Mouse (Mus musculus) small intestine, adult 2 months (tissue): ENCODE measurements around the gene Mthfd1l.

Experiments used
- CTCF ChIP-seq: fragments of 200-500 bp; IDR thresholded peaks from 2 replicates; pipeline ENCODE4 v1.5.1; 2012; ENCODE audit warnings: low read depth, mild to moderate bottlenecking, control low read depth, inconsistent platforms, low read length, moderate library complexity, mixed read lengths; ENCODE audit not compliant: insufficient replicate concordance, insufficient read length; ENCODE audit errors: extremely low read depth
- POLR2A ChIP-seq: fragments of 200-500 bp; IDR thresholded peaks from 2 replicates; pipeline ENCODE4 v1.6.1; 2012; ENCODE audit warnings: low read depth, mild to moderate bottlenecking, control low read depth, inconsistent platforms, low read length, moderate library complexity

- TF ChIP-seq CTCF = no peak
- no peak for TF ChIP-seq POLR2A
Observed at GRCm38 (mm10) chr10:4162049-4162448, 189.1 kb downstream of the Mthfd1l start.
